Mouse (Mus musculus) CH12.LX (cell line): ENCODE results near the gene Rpl35. TPM values are rescaled to one million over a fixed set of nuclear protein-coding genes. Genes with fewer than 3 reads are reported as not detected.

Experiments
- DNase-seq: peaks from one replicate; pipeline ENCODE4 v3.0.0-alpha.2; 2013; ENCODE audit errors: extremely low read depth
- H3K27ac ChIP-seq: 2 replicates; pipeline ENCODE4 v1.5.1; 2012; ENCODE audit warnings: low read depth, mild to moderate bottlenecking, control low read depth, moderate library complexity; ENCODE audit not compliant: insufficient read depth
- H3K27me3 ChIP-seq: replicated peaks from 2 replicates; pipeline ENCODE3; 2012; ENCODE audit warnings: inconsistent platforms
- H3K36me3 ChIP-seq, 2 experiments: replicated peaks in 1 of 2; 2 replicates each; pipeline versions ENCODE3 to v1.6.1; 2012; ENCODE audit warnings: inconsistent platforms in 1 of 2, low read length in 1 of 2, mild to moderate bottlenecking in 1 of 2, mixed read lengths in 1 of 2, moderate library complexity in 1 of 2; ENCODE audit not compliant: control insufficient read depth in 1 of 2, insufficient read depth in 1 of 2
- H3K4me1 ChIP-seq, 2 experiments: 2 replicates each; pipeline ENCODE4 v1.6.1; 2012; ENCODE audit warnings: inconsistent platforms in 1 of 2, moderate library complexity in 1 of 2; ENCODE audit not compliant: insufficient read depth in 2 of 2, control insufficient read depth in 1 of 2
- H3K4me2 ChIP-seq: 2 replicates; pipeline ENCODE4 v1.6.1; 2012; ENCODE audit warnings: low read depth, mild to moderate bottlenecking, control low read depth; ENCODE audit not compliant: poor library complexity, insufficient read depth, severe bottlenecking
- H3K4me3 ChIP-seq, 3 experiments: fragments of 150-350 bp in 1 of 3; sonication (generic) in 1 of 3; replicated peaks in 1 of 3; 2 replicates each; pipeline versions ENCODE3 to v1.5.1; 2011 to 2012; ENCODE audit warnings: low read depth in 2 of 3, low read length in 2 of 3, mild to moderate bottlenecking in 2 of 3, moderate library complexity in 2 of 3, control low read depth in 1 of 3, improper control_type of control experiment in 1 of 3, inconsistent platforms in 1 of 3, mixed read lengths in 1 of 3; ENCODE audit not compliant: poor library complexity in 1 of 3
- H3K79me2 ChIP-seq: replicated peaks from 2 replicates; pipeline ENCODE4 v1.6.1; 2012; ENCODE audit warnings: mild to moderate bottlenecking, moderate library complexity; ENCODE audit not compliant: control insufficient read depth, poor library complexity, insufficient read depth, severe bottlenecking; ENCODE audit errors: extremely low read depth
- H3K9ac ChIP-seq: 2 replicates; pipeline ENCODE4 v1.6.1; 2012; ENCODE audit warnings: low read depth, mild to moderate bottlenecking, control low read depth, moderate library complexity; ENCODE audit not compliant: insufficient read depth
- H3K9me3 ChIP-seq: replicated peaks from 2 replicates; pipeline ENCODE3; 2012; ENCODE audit warnings: low read length, inconsistent platforms, mixed read lengths
- CHD1 ChIP-seq: IDR thresholded peaks from 2 replicates; pipeline ENCODE4 v1.6.1; 2012; ENCODE audit warnings: low read depth, low read length, improper control_type of control experiment, inconsistent platforms
- CTCF ChIP-seq, 2 experiments: IDR thresholded peaks in 1 of 2; conservative IDR thresholded peaks in 1 of 2; 2 replicates each; pipeline ENCODE4 v1.5.1; 2011 to 2012; ENCODE audit warnings: low read depth in 2 of 2, low read length in 2 of 2, improper control_type of control experiment in 1 of 2, inconsistent platforms in 1 of 2, mild to moderate bottlenecking in 1 of 2, moderate library complexity in 1 of 2
- EP300 ChIP-seq: IDR thresholded peaks from 2 replicates; pipeline ENCODE4 v1.6.1; 2011; ENCODE audit warnings: low read length, improper control_type of control experiment
- ETS1 ChIP-seq: conservative IDR thresholded peaks from 2 replicates; pipeline ENCODE4 v1.6.1; 2012; ENCODE audit warnings: low read depth, mild to moderate bottlenecking, inconsistent platforms, low read length, improper control_type of control experiment, moderate library complexity
- GABPA ChIP-seq: IDR thresholded peaks from 2 replicates; pipeline ENCODE4 v1.6.1; 2012; ENCODE audit warnings: low read depth, low read length, improper control_type of control experiment, inconsistent platforms; ENCODE audit not compliant: insufficient replicate concordance
- HCFC1 ChIP-seq: IDR thresholded peaks from 2 replicates; pipeline ENCODE4 v1.6.1; 2012; ENCODE audit warnings: low read depth, mild to moderate bottlenecking, inconsistent platforms, low read length, improper control_type of control experiment
- IRF4 ChIP-seq: IDR thresholded peaks from 2 replicates; pipeline ENCODE4 v1.6.1; 2014; ENCODE audit warnings: low read depth, mild to moderate bottlenecking, inconsistent platforms, low read length, improper control_type of control experiment
- JUN ChIP-seq: IDR thresholded peaks from 2 replicates; pipeline ENCODE4 v1.6.1; 2011; ENCODE audit warnings: low read depth, mild to moderate bottlenecking, low read length, improper control_type of control experiment, moderate library complexity; ENCODE audit not compliant: insufficient read depth
- JUND ChIP-seq: conservative IDR thresholded peaks from 2 replicates; pipeline ENCODE4 v1.6.1; 2011; ENCODE audit warnings: low read depth, low read length, improper control_type of control experiment
- PAX5 ChIP-seq: IDR thresholded peaks from 2 replicates; pipeline ENCODE4 v1.6.1; 2012; ENCODE audit warnings: low read length, inconsistent platforms, mixed read lengths
- POLR2AphosphoS2 ChIP-seq: IDR thresholded peaks from 2 replicates; pipeline ENCODE4 v1.6.1; 2011; ENCODE audit warnings: low read depth, low read length, improper control_type of control experiment
- RCOR1 ChIP-seq: conservative IDR thresholded peaks from 2 replicates; pipeline ENCODE4 v1.6.1; 2012; ENCODE audit warnings: low read depth, mild to moderate bottlenecking, inconsistent platforms, low read length, improper control_type of control experiment
- SMC3 ChIP-seq: IDR thresholded peaks from 2 replicates; pipeline ENCODE4 v1.6.1; 2011; ENCODE audit warnings: low read depth, low read length, improper control_type of control experiment
- TBP ChIP-seq: conservative IDR thresholded peaks from 2 replicates; pipeline ENCODE4 v1.6.1; 2011; ENCODE audit warnings: low read depth, low read length, improper control_type of control experiment
- TCF12 ChIP-seq: IDR thresholded peaks from 2 replicates; pipeline ENCODE4 v1.6.1; 2014; ENCODE audit warnings: low read depth, mild to moderate bottlenecking, inconsistent platforms, low read length, improper control_type of control experiment
- ZC3H11A ChIP-seq: IDR thresholded peaks from 2 replicates; pipeline ENCODE4 v1.6.1; 2012; ENCODE audit warnings: low read depth, mild to moderate bottlenecking, inconsistent platforms, low read length, improper control_type of control experiment
- ZMIZ1 ChIP-seq: IDR thresholded peaks from 2 replicates; pipeline ENCODE4 v1.6.1; 2012; ENCODE audit warnings: low read depth, mild to moderate bottlenecking, inconsistent platforms, low read length, improper control_type of control experiment
- ZNF384 ChIP-seq: IDR thresholded peaks from 2 replicates; pipeline ENCODE4 v1.6.1; 2012; ENCODE audit warnings: low read depth, low read length, improper control_type of control experiment, inconsistent platforms
- dilution Hi-C: fragments of 300-500 bp; cut with MboI; formaldehyde crosslinking; loops from 2 replicates; pipeline ENCODE4 v1.14.3; 2020; ENCODE audit warnings: low sequenced_read_pairs; ENCODE audit not compliant: extremely low pct_unique_long_range_greater_than_20kb, extremely low pct_ligation_motif_present
- in situ Hi-C: fragments of 300-500 bp; cut with MboI; formaldehyde crosslinking; loops from 3 replicates; pipeline ENCODE4 v1.14.3; 2019; ENCODE audit warnings: low sequenced_read_pairs, low pct_ligation_motif_present, low pct_unique_long_range_greater_than_20kb, mixed read lengths
- polyA plus RNA-seq: library from polyadenylated mRNA; unstranded; fragments of >175 nt; gene quantifications from 2 replicates; pipeline ENCODE4 v1.2.1, GENCODE M21; 2012; ENCODE audit warnings: low read depth; ENCODE audit not compliant: insufficient read length
- total RNA-seq, 2 experiments: library from RNA; depleted of rRNA; stranded (reverse); fragments of 300-350 nt in 1 of 2; fragments of >200 nt in 1 of 2; gene quantifications; 2 replicates each; pipeline ENCODE4 v1.2.3; 2012 to 2014

Rpl35 gene
- total RNA-seq (2012; rRNA removed) (2,171 and 2,515 TPM in 2 replicates), total RNA-seq (2014; rRNA removed) (976 and 984 TPM in 2 replicates), polyA plus RNA-seq (649 and 718 TPM in 2 replicates)

DNA sequence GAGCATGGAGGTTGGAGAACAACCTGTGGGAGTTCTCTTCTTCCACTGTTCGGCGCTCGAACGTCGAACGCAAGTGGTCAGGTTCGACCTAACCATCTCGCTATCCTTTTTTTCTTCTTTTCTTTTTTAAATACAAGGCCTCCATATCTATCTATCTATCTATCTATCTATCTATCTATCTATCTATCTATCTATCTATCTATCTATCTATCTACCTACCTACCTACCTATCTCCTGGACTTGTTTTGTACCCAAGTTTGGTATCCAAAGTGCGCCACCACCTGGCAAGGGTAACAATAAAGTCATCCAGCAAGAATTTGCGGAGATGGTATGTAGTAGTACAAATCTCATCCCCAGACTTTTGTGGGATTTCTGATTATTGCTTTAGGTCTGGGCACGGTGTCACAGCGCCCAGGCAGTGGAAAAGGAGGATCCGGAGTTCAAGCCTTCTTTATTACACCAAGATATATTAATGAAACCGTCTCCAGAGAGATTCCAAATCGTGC lies at the start of gene Rpl35:
TSS of gene Rpl35 (minus strand) at position 51 of the 506 bp plus-strand sequence.
- peak within 1 kb of the TSS; percentile 89 for H3K4me2 ChIP-seq
- H3K79me2 ChIP-seq, result peaks cover 65% of the 10 kb centered on the region
- no peaks in the 10 kb centered on the region for H3K27me3 ChIP-seq
- TF ChIP-seq RCOR1 (no peak), CTCF (conservative IDR thresholded peaks at IDR 0.05 in 1 of 2, IDR thresholded peaks at IDR 0.05 in 1 of 2; ENCODE audit: low read depth in 2 of 2, low read length in 2 of 2) (peak in 1 of 2 experiments; percentile 65; a peak in 2 of 4 replicates)
- H3K9ac ChIP-seq, result peak within 1 kb of the TSS; percentile 98
- no peaks in the 10 kb centered on the region for H3K9me3 ChIP-seq
- in situ Hi-C loops, result no loop called here
- dilution Hi-C loops, result no loop called here
- peak; percentile 80 for DNase-seq
- peaks cover 3 to 24% of the 10 kb centered on the region in 2 experiments for H3K4me1 ChIP-seq
- peak within 1 kb of the TSS; percentile 72 for H3K27ac ChIP-seq
- H3K4me3 ChIP-seq, result peak within 1 kb of the TSS; percentile 94 to 99 (median 97)
- peaks cover 31 to 41% of the 10 kb centered on the region in 2 experiments for H3K36me3 ChIP-seq

DNA sequence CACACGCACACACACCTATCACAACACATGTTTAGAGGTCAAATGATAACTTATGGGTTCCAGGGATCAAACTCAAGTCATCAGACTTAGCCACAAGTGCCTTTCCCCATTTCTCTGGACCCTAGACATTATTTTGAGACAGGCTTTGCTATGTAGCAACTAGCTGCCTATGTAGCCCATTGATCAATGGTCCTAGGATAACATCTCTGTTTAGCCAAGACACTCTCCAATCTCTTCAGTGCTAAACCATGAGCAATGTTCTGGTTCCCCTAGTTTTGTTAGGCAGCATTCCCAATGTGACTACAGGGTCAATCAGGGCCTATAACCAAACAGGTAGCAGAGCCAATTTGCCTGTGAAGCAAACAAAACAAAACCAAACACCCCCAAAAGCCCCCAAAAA lies 43.1 kb upstream of the Rpl35 start:
- no peak overlapping the region for H3K4me2 ChIP-seq
- DNase-seq, result no peak
- in situ Hi-C loops, result no loop called here
- no peak overlapping the region for H3K4me3 ChIP-seq
- no peak for TF ChIP-seq CTCF (conservative IDR thresholded peaks at IDR 0.05 in 1 of 2, IDR thresholded peaks at IDR 0.05 in 1 of 2; ENCODE audit: low read depth in 2 of 2, low read length in 2 of 2)
- no peak for TF ChIP-seq ZNF384
- no peak for TF ChIP-seq EP300
- TF ChIP-seq CHD1, result no peak
- TF ChIP-seq PAX5, result no peak
- no peak for TF ChIP-seq SMC3
- no peak for TF ChIP-seq TBP
- TF ChIP-seq JUN, result no peak
- H3K9me3 ChIP-seq, result no peaks in the 10 kb centered on the region
- no peak overlapping the region for H3K9ac ChIP-seq
- H3K36me3 ChIP-seq, result peaks cover 37 to 82% of the 10 kb centered on the region in 2 experiments
- H3K27ac ChIP-seq, result no peak overlapping the region
- H3K27me3 ChIP-seq, result no peaks in the 10 kb centered on the region
- H3K4me1 ChIP-seq, result no peaks in the 10 kb centered on the region
- H3K79me2 ChIP-seq, result no peaks in the 10 kb centered on the region
- dilution Hi-C loops, result no loop called here

GRCm38 (mm10) chr2:39040215-39040614 lies 34.8 kb upstream of the Rpl35 start:
- Histone ChIP-seq H3K27me3 (no peaks in the 10 kb centered on the region), H3K36me3 (peaks cover 29 to 77% of the 10 kb centered on the region in 2 experiments), H3K79me2 (no peaks in the 10 kb centered on the region), H3K9ac (no peak overlapping the region), H3K4me1 (no peaks in the 10 kb centered on the region), H3K27ac (no peak overlapping the region), H3K9me3 (no peaks in the 10 kb centered on the region), H3K4me2 (no peak overlapping the region), H3K4me3 (no peak overlapping the region)
- no peak for DNase-seq
- in situ Hi-C loops, result no loop called here
- no peak for TF ChIP-seq JUND
- no peak for TF ChIP-seq TBP
- TF ChIP-seq ZMIZ1, result no peak
- no peak for TF ChIP-seq POLR2AphosphoS2
- no peak for TF ChIP-seq ETS1
- no peak for TF ChIP-seq IRF4
- TF ChIP-seq ZNF384, result no peak
- no peak for TF ChIP-seq TCF12
- TF ChIP-seq HCFC1, result no peak
- no peak for TF ChIP-seq GABPA
- TF ChIP-seq ZC3H11A, result no peak
- dilution Hi-C loops, result no loop called here
